Mouse (Mus musculus) erythroblast, embryonic 14.5 days (primary cell): ENCODE results near the gene Tdrd9. TPM values are rescaled to one million over a fixed set of nuclear protein-coding genes. Genes with fewer than 3 reads are reported as not detected.
"Not testable (repeated sequence)": the region's sequence is repeated elsewhere in the genome, so short reads cannot be mapped to it uniquely, and the experiment has no call there.

Source experiments
- H3K27me3 ChIP-seq: 2 replicates; pipeline ENCODE4 v1.6.1; 2012; ENCODE audit warnings: inconsistent platforms; ENCODE audit not compliant: control insufficient read depth
- H3K36me3 ChIP-seq: 2 replicates; pipeline ENCODE4 v1.6.1; 2012; ENCODE audit warnings: mild to moderate bottlenecking, inconsistent platforms; ENCODE audit not compliant: control insufficient read depth
- H3K4me1 ChIP-seq: 2 replicates; pipeline ENCODE4 v1.6.1; 2012; ENCODE audit warnings: inconsistent platforms; ENCODE audit not compliant: control insufficient read depth
- H3K4me3 ChIP-seq: replicated peaks from 2 replicates; pipeline ENCODE3; 2012; ENCODE audit warnings: moderate library complexity, mild to moderate bottlenecking, inconsistent platforms
- H3K9me3 ChIP-seq: 2 replicates; pipeline ENCODE4 v1.6.1; 2012; ENCODE audit warnings: low read length, inconsistent platforms, mixed read lengths; ENCODE audit not compliant: control insufficient read depth
- GATA1 ChIP-seq: IDR thresholded peaks from 2 replicates; pipeline ENCODE4 v1.6.1; 2012; ENCODE audit warnings: low read length, inconsistent platforms, mixed read lengths
- TAL1 ChIP-seq: IDR thresholded peaks from 3 replicates; pipeline ENCODE4 v1.6.1; 2012; ENCODE audit warnings: low read length, inconsistent platforms, mixed read lengths
- polyA plus RNA-seq: library from polyadenylated mRNA; stranded (reverse); fragments of >175 nt; gene quantifications from 2 replicates; pipeline ENCODE4 v1.2.3, GENCODE M21; 2012

Tdrd9 gene
- polyA plus RNA-seq, 1 experiment: not detected

- Histone ChIP-seq H3K4me3 (no peak overlapping the region), H3K9me3 (peaks cover 2% of the 10 kb centered on the region; the same call in 1 of the 2 replicates), H3K36me3 (no peaks in the 10 kb centered on the region), H3K4me1 (no peaks in the 10 kb centered on the region; the same call in 1 of the 2 replicates), H3K27me3 (no peaks in the 10 kb centered on the region)
- TF ChIP-seq TAL1 (no peak), GATA1 (no peak)
These were observed 42.0 kb downstream of the Tdrd9 start for GRCm38 (mm10) chr12:112013271-112013801.

- no peak for TF ChIP-seq TAL1
- TF ChIP-seq GATA1: no peak
- H3K4me3 ChIP-seq: no peak overlapping the region
- H3K4me1 ChIP-seq: no peaks in the 10 kb centered on the region
- H3K36me3 ChIP-seq: no peaks in the 10 kb centered on the region
- H3K9me3 ChIP-seq: peaks cover 10% of the 10 kb centered on the region; the same call in 1 of the 2 replicates
- no peaks in the 10 kb centered on the region for H3K27me3 ChIP-seq
These were observed 45.0 kb downstream of the Tdrd9 start for GRCm38 (mm10) chr12:112016346-112016745.

GRCm38 (mm10) chr12:112023306-112023705 is 51.9 kb downstream of the Tdrd9 start:
- Histone ChIP-seq H3K36me3 (no peaks in the 10 kb centered on the region), H3K27me3 (no peaks in the 10 kb centered on the region), H3K9me3 (peaks cover 18% of the 10 kb centered on the region), H3K4me3 (no peak overlapping the region), H3K4me1 (no peaks in the 10 kb centered on the region)
- TF ChIP-seq TAL1 (no peak), GATA1 (no peak)

- Histone ChIP-seq H3K4me1 (no peaks in the 10 kb centered on the region), H3K36me3 (no peaks in the 10 kb centered on the region), H3K9me3 (peaks cover 18% of the 10 kb centered on the region), H3K27me3 (no peaks in the 10 kb centered on the region), H3K4me3 (no peak overlapping the region)
- TF ChIP-seq TAL1 (no peak), GATA1 (no peak)
These were observed 53.4 kb downstream of the Tdrd9 start for GRCm38 (mm10) chr12:112024581-112025310.

DNA sequence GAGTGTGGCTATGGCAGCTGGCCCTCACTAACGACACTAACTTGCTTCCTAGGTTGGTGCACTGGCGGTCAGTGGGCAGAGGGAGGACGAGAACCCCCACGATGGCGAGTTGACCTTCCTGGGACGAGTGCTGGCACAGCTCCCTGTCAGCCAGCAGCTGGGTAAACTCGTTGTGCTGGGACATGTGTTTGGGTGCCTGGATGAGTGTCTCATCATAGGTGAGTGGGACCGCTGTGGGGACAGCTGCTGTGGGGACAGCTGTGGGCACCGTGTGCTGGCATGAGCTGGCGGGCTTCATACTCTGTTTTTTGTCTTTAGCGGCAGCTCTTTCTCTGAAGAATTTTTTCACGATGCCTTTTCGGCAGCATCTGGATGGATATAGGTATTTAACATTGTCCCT is 54.1 kb downstream of the Tdrd9 start:
- no peaks in the 10 kb centered on the region for H3K4me1 ChIP-seq

GRCm38 (mm10) chr12:112025907-112026645 is 54.7 kb downstream of the Tdrd9 start:
- no peak for TF ChIP-seq GATA1
- no peak for TF ChIP-seq TAL1
- H3K27me3 ChIP-seq: no peaks in the 10 kb centered on the region
- H3K9me3 ChIP-seq: peaks cover 13% of the 10 kb centered on the region
- no peak overlapping the region for H3K4me3 ChIP-seq
- H3K4me1 ChIP-seq: no peaks in the 10 kb centered on the region
- no peaks in the 10 kb centered on the region for H3K36me3 ChIP-seq

More for the DNA sequence above, 54.1 kb downstream of the Tdrd9 start:
- Histone ChIP-seq H3K27me3 (no peaks in the 10 kb centered on the region), H3K9me3 (peaks cover 14% of the 10 kb centered on the region), H3K36me3 (no peaks in the 10 kb centered on the region), H3K4me3 (no peak overlapping the region)
- TF ChIP-seq TAL1 (no peak), GATA1 (no peak)

GRCm38 (mm10) chr12:112027408-112027807 is 56.0 kb downstream of the Tdrd9 start:
- no peak overlapping the region for H3K4me3 ChIP-seq
- H3K27me3 ChIP-seq: no peaks in the 10 kb centered on the region
- no peaks in the 10 kb centered on the region for H3K4me1 ChIP-seq
- H3K9me3 ChIP-seq: peaks cover 7% of the 10 kb centered on the region; the same call in 1 of the 2 replicates
- no peaks in the 10 kb centered on the region for H3K36me3 ChIP-seq
- no peak for TF ChIP-seq TAL1

GRCm38 (mm10) chr12:112033409-112033975 is 62.1 kb downstream of the Tdrd9 start:
- Histone ChIP-seq H3K27me3 (no peaks in the 10 kb centered on the region), H3K36me3 (no peaks in the 10 kb centered on the region), H3K4me3 (no peak overlapping the region), H3K9me3 (no peaks in the 10 kb centered on the region), H3K4me1 (no peaks in the 10 kb centered on the region)
- no peak for TF ChIP-seq GATA1
- TF ChIP-seq TAL1: no peak

DNA sequence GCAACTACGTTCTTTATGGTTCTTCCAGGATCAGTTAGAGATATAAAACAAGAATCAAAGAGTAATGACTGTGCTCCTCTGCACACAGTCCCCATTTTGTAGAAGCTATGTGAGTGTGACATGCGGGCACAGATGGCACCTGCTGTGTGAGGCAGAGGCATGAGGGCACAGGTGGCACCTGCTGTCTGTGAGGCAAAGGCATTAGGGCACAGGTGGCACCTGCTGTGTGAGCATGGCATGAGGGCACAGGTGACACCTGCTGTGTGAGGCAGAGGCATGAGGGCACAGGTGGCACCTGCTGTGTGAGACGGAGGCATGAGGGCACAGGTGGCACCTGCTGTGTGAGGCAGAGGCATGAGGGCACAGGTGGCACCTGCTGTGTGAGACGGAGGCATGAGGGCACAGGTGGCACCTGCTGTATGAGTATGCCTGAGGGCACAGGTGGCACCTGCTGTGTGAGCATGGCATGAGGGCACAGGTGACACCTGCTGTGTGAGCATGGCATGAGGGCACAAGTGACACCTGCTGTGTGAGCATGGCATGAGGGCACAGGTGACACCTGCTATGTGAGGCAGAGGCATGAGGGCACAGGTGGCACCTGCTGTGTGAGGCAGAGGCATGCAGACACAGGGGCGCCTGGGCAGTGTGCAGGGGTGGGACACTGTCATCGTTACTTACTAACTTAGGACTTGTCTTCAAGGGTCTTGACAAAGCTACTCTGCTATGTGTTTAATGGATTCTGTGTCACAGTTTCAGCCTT is 64.2 kb downstream of the Tdrd9 start:
- not testable (repeated sequence) for H3K9me3 ChIP-seq, H3K4me3 ChIP-seq, H3K36me3 ChIP-seq, H3K27me3 ChIP-seq, H3K4me1 ChIP-seq
